Mouse (Mus musculus) lung, postnatal 0 days (tissue): ENCODE results near the gene a.

Source experiments
- CTCF ChIP-seq: IDR thresholded peaks from 2 replicates; pipeline ENCODE4 v1.5.1; 2016; ENCODE audit warnings: antibody characterized with exemption, mild to moderate bottlenecking
- EP300 ChIP-seq: IDR thresholded peaks from 2 replicates; pipeline ENCODE4 v1.6.1; 2016; ENCODE audit warnings: antibody characterized with exemption, mild to moderate bottlenecking, control low read depth

DNA sequence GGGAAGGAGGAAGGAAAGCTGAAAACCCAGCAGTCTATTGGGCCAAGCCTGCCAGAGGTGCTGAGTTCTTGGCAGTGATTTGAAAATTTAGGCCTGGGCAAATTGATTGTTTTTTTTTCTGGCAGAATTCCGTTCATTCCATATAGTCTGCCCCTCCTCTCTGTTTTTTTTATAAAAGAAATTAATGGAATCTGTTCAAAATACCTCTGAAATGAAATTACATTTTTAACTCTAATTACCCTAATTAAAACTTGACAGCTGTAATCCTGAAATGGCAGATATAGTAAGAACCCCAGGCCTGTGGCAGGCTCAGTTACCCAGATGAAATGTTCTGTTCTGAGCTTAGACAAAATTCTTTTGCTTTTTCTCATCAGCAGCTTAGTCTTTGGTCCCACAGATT lies 19.6 kb downstream of the a start:
- TF ChIP-seq EP300 (no peak), CTCF (no peak)
